Mouse (Mus musculus): ENCODE data around the gene Gm40193. TPM values are rescaled to one million over a fixed set of nuclear protein-coding genes. Genes with fewer than 3 reads are reported as not detected.

The Gm40193 gene
- polyA plus RNA-seq, 1 experiment from 2014 or later, result not detected

DNA sequence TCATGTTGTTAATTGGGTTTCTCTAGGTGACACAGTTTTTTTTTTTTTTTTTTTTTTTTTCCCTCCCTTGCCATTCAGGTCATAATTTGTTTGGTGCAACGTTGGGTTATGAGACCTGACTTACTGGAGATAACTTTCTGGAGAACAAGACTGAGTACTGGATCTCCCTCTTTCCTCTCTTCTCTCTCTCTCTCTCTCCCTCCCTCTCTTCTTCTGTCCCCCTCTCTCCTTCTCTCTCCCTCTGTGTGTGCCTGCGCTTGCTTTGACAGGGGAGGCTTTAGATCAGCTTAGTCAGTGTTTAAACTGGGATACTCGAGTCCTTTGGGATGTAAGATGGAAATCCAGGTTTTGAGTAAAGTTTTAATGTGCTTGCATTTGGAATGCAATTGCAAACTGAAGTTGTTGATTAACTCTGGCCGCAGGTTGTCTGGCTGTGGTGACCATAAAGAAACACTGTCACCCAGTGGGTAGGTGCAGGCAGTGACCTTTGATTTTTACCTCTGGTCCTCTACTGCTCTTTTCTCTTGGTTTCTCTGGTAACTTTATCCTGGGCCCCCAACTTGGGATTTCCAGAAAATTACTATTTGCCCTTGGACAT, 31.6 kb upstream of the Gm40193 start:
- Histone ChIP-seq H3K4me2 (peak overlapping the region; percentile 82), H3K9ac (peak overlapping the region; percentile 92), H3K27ac (no peak overlapping the region), H3K4me1 (peaks cover 40% of the 10 kb centered on the region), H3K4me3 (peak overlapping the region; percentile 90), H3K27me3 (no peaks in the 10 kb centered on the region), H3K36me3 (ENCODE audit: poor library complexity, severe bottlenecking) (no peaks in the 10 kb centered on the region), H3K9me3 (replicated peaks) (no peaks in the 10 kb centered on the region)
- 38% methylated on average over 4 of the region's 4 CpGs for WGBS
- ATAC-seq, result no peak

DNA sequence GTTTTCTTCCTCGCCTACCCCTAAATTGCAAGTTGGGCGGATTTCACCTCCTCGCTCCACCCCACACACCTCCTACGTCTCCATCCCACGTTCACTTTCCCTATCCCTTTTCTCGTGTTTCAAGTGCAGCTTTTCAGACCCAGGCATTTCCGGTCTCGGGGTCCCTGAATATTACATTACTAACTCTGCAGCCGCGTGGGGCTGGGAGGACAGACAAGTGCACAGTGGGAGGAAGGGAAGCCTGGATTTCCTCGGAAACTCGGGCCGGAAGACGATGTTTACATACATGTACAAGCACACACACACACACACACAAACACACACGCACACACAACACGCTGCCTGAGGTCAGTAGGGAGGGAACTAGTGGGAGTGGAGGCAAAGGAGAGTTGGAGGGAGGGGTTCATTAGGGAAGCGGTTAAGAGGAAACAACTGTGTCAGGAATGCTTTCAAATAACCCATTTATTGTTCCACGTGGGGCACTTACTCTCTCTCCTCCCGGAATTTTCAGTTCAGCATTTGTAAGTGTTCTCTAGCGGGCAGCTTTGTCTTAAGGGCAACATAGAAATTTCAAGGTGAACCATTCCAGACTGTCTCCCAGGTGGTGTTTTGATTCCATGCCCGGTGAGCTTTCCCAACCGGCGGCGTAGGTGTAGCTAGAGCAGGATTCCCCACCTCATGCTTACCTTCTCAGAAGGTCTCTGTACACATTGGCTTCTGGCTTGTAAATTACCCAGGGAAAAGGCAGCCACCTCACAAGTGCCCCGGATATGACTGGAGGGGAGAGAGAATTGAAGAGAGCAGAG, 30.9 kb upstream of the Gm40193 start:
- Histone ChIP-seq H3K27me3 (no peaks in the 10 kb centered on the region), H3K36me3 (ENCODE audit: poor library complexity, severe bottlenecking) (no peaks in the 10 kb centered on the region), H3K4me1 (peaks cover 40% of the 10 kb centered on the region), H3K9ac (peak overlapping the region; percentile 92), H3K27ac (0 out of 2 replicates have a peak overlapping the region, but pooled peaks have one; percentile 33), H3K4me2 (peak overlapping the region; percentile 82), H3K9me3 (replicated peaks) (no peaks in the 10 kb centered on the region), H3K4me3 (peak overlapping the region; percentile 90)
- WGBS, result 1% methylated on average over 25 of the region's 25 CpGs
- no peak for ATAC-seq

GRCm38 (mm10) chr11:70562995-70563469, 30.3 kb upstream of the Gm40193 start:
- 0% methylated on average over 17 of the region's 31 CpGs for WGBS
- Histone ChIP-seq H3K4me3 (peak overlapping the region; percentile 90), H3K4me2 (peak overlapping the region; percentile 82), H3K9ac (peak overlapping the region; percentile 92), H3K9me3 (replicated peaks) (no peaks in the 10 kb centered on the region), H3K27me3 (no peaks in the 10 kb centered on the region), H3K4me1 (peaks cover 40% of the 10 kb centered on the region), H3K36me3 (ENCODE audit: poor library complexity, severe bottlenecking) (no peaks in the 10 kb centered on the region), H3K27ac (peak overlapping the region; percentile 86)
- ATAC-seq, result no peak; the same call in none of the 2 replicates

GRCm38 (mm10) chr11:70562287-70562994, 29.7 kb upstream of the Gm40193 start, which contains the start of gene Mink1:
Mink1 (plus strand) TSS chr11:70562881.
- Histone ChIP-seq H3K4me2 (peak within 1 kb of the TSS; percentile 82), H3K9me3 (replicated peaks) (no peaks in the 10 kb centered on the region), H3K36me3 (ENCODE audit: poor library complexity, severe bottlenecking) (no peaks in the 10 kb centered on the region), H3K4me3 (peak within 1 kb of the TSS; percentile 90), H3K9ac (peak within 1 kb of the TSS; percentile 92), H3K27ac (peak within 1 kb of the TSS; percentile 86), H3K27me3 (no peaks in the 10 kb centered on the region), H3K4me1 (peaks cover 40% of the 10 kb centered on the region)
- under 1% methylated on average over 29 of the region's 57 CpGs for WGBS
- peak; percentile 93 for ATAC-seq

DNA sequence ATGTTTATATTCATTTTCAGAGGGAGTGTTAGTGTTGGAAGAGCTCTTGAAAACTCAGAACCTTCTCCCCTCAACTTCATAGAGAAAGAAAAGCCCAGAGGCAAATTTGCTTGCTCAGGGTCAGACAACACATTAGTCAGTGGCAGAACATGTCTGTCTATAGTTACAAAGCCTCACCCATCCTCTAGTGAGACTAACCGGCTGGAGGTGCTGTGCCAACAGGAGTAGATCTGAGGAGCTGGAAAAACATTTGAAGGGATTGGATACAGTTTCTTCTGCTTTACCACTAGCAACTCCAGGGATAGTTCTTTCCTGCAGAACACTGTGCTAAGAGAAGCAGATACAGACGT, 29.2 kb upstream of the Gm40193 start:
- no peaks in the 10 kb centered on the region for H3K9me3 ChIP-seq (replicated peaks)
- WGBS, result 0% methylated on average over 2 of the region's 2 CpGs

DNA sequence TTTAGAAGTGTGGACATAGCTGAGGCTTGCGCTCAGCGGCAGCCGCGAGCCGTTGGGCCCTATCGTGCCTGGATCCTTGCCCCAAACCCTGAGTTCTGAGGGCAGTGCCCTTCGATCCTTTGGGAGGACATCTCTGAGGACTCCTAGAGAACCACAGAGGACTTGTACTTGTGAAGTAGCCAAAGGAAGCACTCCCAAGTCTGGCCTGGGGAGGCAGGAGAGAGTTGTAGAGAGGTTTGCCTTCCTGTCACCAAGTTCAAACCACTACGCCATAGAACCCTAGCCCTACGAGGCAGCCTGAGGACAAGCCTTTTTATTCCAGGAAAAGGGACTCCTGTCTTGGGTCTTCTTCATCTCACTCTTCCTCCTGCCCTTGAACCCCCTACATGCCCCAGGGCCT, 24.8 kb upstream of the Gm40193 start:
- Histone ChIP-seq H3K27ac (no peak overlapping the region), H3K4me1 (peaks cover 7% of the 10 kb centered on the region), H3K9me3 (replicated peaks) (no peaks in the 10 kb centered on the region), H3K4me3 (no peak overlapping the region), H3K27me3 (no peaks in the 10 kb centered on the region), H3K36me3 (ENCODE audit: poor library complexity, severe bottlenecking) (no peaks in the 10 kb centered on the region), H3K9ac (no peak overlapping the region), H3K4me2 (no peak overlapping the region)
- ATAC-seq, result no peak
- 91% methylated on average over 9 of the region's 9 CpGs for WGBS

More for the DNA sequence above, 29.2 kb upstream of the Gm40193 start:
- Histone ChIP-seq H3K27ac (peak overlapping the region; percentile 86), H3K4me3 (peak overlapping the region; percentile 90), H3K4me1 (peaks cover 38% of the 10 kb centered on the region), H3K27me3 (no peaks in the 10 kb centered on the region), H3K36me3 (ENCODE audit: poor library complexity, severe bottlenecking) (no peaks in the 10 kb centered on the region), H3K4me2 (peak overlapping the region; percentile 82), H3K9ac (peak overlapping the region; percentile 92)
- no peak for ATAC-seq

DNA sequence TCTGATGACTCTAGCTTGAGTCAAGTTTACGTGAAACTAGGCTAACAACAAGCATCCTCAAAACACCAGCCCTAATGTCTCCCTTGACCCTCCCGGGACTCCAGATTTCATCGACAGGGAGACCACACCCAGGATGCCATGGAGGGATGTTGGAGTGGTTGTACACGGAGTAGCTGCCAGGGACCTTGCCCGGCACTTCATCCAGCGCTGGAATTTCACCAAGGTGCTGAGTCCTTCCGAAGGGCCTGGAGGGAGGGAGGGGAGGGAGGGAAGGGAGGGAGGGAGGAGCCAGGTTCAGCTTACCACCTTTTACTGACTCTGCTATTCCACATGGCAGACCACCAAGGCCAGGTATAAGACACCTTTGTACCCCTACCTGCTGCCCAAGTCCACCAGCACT, 21.2 kb upstream of the Gm40193 start:
- H3K9ac ChIP-seq, result no peak overlapping the region
- no peaks in the 10 kb centered on the region for H3K4me1 ChIP-seq
- WGBS, result 33% methylated on average over 7 of the region's 7 CpGs
- H3K4me3 ChIP-seq, result no peak overlapping the region
- H3K36me3 ChIP-seq (ENCODE audit: poor library complexity, severe bottlenecking), result no peaks in the 10 kb centered on the region
- H3K27me3 ChIP-seq, result no peaks in the 10 kb centered on the region
- H3K9me3 ChIP-seq (replicated peaks), result no peaks in the 10 kb centered on the region
- H3K4me2 ChIP-seq, result no peak overlapping the region
- no peak overlapping the region for H3K27ac ChIP-seq
- no peak for ATAC-seq

DNA sequence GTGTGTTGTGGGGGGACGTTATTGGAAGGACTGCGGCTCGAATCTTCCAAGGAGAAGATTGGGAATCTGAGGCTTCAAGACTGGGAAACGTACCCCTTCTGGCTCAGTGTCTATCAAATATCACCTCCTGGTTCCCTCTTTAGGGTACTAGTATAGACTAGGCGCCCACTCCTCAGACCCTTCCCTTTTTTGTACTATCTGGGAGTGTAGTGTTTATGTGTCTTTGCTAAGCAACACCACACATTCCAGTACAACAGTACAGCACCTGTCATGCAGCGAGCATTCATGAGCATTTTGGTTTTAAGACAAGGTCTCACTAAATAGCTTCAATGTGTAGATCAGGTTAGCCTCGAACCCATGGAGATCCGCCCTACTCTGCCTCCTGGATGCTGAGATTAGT, 18.8 kb upstream of the Gm40193 start:
- no peak overlapping the region for H3K4me2 ChIP-seq
- H3K27me3 ChIP-seq, result no peaks in the 10 kb centered on the region
- no peaks in the 10 kb centered on the region for H3K9me3 ChIP-seq (replicated peaks)
- WGBS, result 84% methylated on average over 8 of the region's 8 CpGs
- no peak overlapping the region for H3K9ac ChIP-seq
- no peaks in the 10 kb centered on the region for H3K4me1 ChIP-seq
- ATAC-seq, result no peak
- no peak overlapping the region for H3K4me3 ChIP-seq
- H3K27ac ChIP-seq, result no peak overlapping the region
- H3K36me3 ChIP-seq (ENCODE audit: poor library complexity, severe bottlenecking), result no peaks in the 10 kb centered on the region

GRCm38 (mm10) chr11:70544496-70544895, 11.8 kb upstream of the Gm40193 start:
- 69% methylated on average over 7 of the region's 7 CpGs for WGBS
- Histone ChIP-seq H3K27me3 (peaks cover 22% of the 10 kb centered on the region), H3K9me3 (replicated peaks) (no peaks in the 10 kb centered on the region), H3K4me2 (no peak overlapping the region), H3K27ac (no peak overlapping the region), H3K4me3 (no peak overlapping the region), H3K9ac (no peak overlapping the region), H3K4me1 (peaks cover 12% of the 10 kb centered on the region), H3K36me3 (ENCODE audit: poor library complexity, severe bottlenecking) (no peaks in the 10 kb centered on the region)
- no peak for ATAC-seq

GRCm38 (mm10) chr11:70541415-70541814, 8.7 kb upstream of the Gm40193 start:
- no peaks in the 10 kb centered on the region for H3K36me3 ChIP-seq (ENCODE audit: poor library complexity, severe bottlenecking)
- no peak overlapping the region for H3K9ac ChIP-seq
- H3K4me2 ChIP-seq, result peak overlapping the region; percentile 85; the same call in 1 of the 2 replicates
- 70% methylated on average over 5 of the region's 5 CpGs for WGBS
- no peak overlapping the region for H3K27ac ChIP-seq
- peaks cover 35% of the 10 kb centered on the region for H3K27me3 ChIP-seq
- H3K4me1 ChIP-seq, result peaks cover 12% of the 10 kb centered on the region
- no peak overlapping the region for H3K4me3 ChIP-seq
- H3K9me3 ChIP-seq (replicated peaks), result no peaks in the 10 kb centered on the region
- no peak for ATAC-seq

- peaks cover 12% of the 10 kb centered on the region for H3K4me1 ChIP-seq
- H3K4me3 ChIP-seq, result no peak overlapping the region
- peak overlapping the region; percentile 85 for H3K4me2 ChIP-seq
- no peaks in the 10 kb centered on the region for H3K36me3 ChIP-seq (ENCODE audit: poor library complexity, severe bottlenecking)
- ATAC-seq, result no peak
- no peak overlapping the region for H3K27ac ChIP-seq
- 87% methylated on average over 7 of the region's 7 CpGs for WGBS
- no peaks in the 10 kb centered on the region for H3K9me3 ChIP-seq (replicated peaks)
- peaks cover 35% of the 10 kb centered on the region for H3K27me3 ChIP-seq
- H3K9ac ChIP-seq, result no peak overlapping the region
Observed at GRCm38 (mm10) chr11:70540928-70541327, 8.2 kb upstream of the Gm40193 start.

Measured in forebrain, embryonic 13.5 days (tissue).